Mouse (Mus musculus): ENCODE results near the gene Fbxo36.

DNA sequence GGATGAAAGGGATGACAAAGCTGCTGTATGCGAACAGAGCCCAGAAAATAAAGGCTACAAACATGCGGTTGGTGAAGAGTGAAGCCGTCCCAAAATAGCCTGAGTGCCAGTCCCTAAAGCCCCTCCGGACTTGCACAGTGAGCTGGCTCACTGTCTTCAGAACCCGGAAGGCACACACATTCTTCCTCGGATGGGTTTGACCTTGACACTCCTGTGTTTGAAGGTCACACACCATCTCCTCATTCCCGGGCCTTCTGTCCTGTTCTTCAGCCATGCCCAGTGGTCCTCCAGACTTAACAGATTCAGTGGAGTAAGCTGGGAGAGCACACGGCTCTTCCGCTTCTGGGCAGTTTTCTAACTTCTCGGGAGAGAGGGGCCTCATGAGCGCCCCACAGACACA, 72.9 kb downstream of the Fbxo36 start:
- no peak for TF ChIP-seq POLR2A (IDR thresholded peaks at IDR 0.05; ENCODE audit: insufficient read depth, low read depth, low read length)
- no peak for TF ChIP-seq CTCF (IDR thresholded peaks at IDR 0.05; ENCODE audit: insufficient read depth, low read depth, low read length)

All from olfactory bulb, adult 2 months (tissue).